Mouse (Mus musculus) retina, embryonic 14.5 days (tissue): ENCODE data around the gene Ptger3.

Source experiments
- DNase-seq: peaks from one replicate; pipeline ENCODE4 v3.0.0-alpha.2; 2015; ENCODE audit warnings: low spot score

Gene Ptger3

GRCm38 (mm10) chr3:157582626-157583405 lies 16.1 kb downstream of the Ptger3 start:
- DNase-seq: peak; percentile 70

- no peak for DNase-seq
These were observed 31.2 kb downstream of the Ptger3 start for GRCm38 (mm10) chr3:157597837-157598379.

- DNase-seq: no peak
These were observed 38.2 kb downstream of the Ptger3 start for GRCm38 (mm10) chr3:157604684-157605410.

- no peak for DNase-seq
These were observed 38.7 kb downstream of the Ptger3 start for GRCm38 (mm10) chr3:157605411-157605740.

- no peak for DNase-seq
These were observed 46.9 kb downstream of the Ptger3 start for GRCm38 (mm10) chr3:157613542-157613941.

- no peak for DNase-seq
These were observed 50.3 kb downstream of the Ptger3 start for GRCm38 (mm10) chr3:157616949-157617348.

GRCm38 (mm10) chr3:157627407-157627806 lies 60.7 kb downstream of the Ptger3 start:
- DNase-seq: no peak

GRCm38 (mm10) chr3:157630671-157631070 lies 64.0 kb downstream of the Ptger3 start:
- DNase-seq: no peak

GRCm38 (mm10) chr3:157631383-157631782 lies 64.7 kb downstream of the Ptger3 start:
- no peak for DNase-seq

- DNase-seq: no peak
These were observed 67.7 kb downstream of the Ptger3 start for GRCm38 (mm10) chr3:157634431-157634830.

GRCm38 (mm10) chr3:157635713-157636112 lies 69.0 kb downstream of the Ptger3 start:
- no peak for DNase-seq

GRCm38 (mm10) chr3:157636887-157637286 lies 70.2 kb downstream of the Ptger3 start:
- no peak for DNase-seq

- DNase-seq: no peak
These were observed 70.6 kb downstream of the Ptger3 start for GRCm38 (mm10) chr3:157637341-157637740.

GRCm38 (mm10) chr3:157641634-157642033 lies 74.9 kb downstream of the Ptger3 start:
- no peak for DNase-seq

GRCm38 (mm10) chr3:157661622-157662021 lies 94.9 kb downstream of the Ptger3 start:
- no peak for DNase-seq

GRCm38 (mm10) chr3:157664486-157665041 lies 97.9 kb downstream of the Ptger3 start:
- no peak for DNase-seq

- no peak for DNase-seq
These were observed 98.8 kb downstream of the Ptger3 start for GRCm38 (mm10) chr3:157665471-157665870.

GRCm38 (mm10) chr3:157666142-157666541 lies 99.5 kb downstream of the Ptger3 start:
- no peak for DNase-seq

GRCm38 (mm10) chr3:157686105-157686504 lies 119.4 kb downstream of the Ptger3 start:
- no peak for DNase-seq

- DNase-seq: no peak
These were observed 121.9 kb downstream of the Ptger3 start for GRCm38 (mm10) chr3:157688419-157689162.
